Mouse (Mus musculus) hindbrain, embryonic 15.5 days (tissue): ENCODE measurements around the gene Vkorc1. TPM values are rescaled to one million over a fixed set of nuclear protein-coding genes. Genes with fewer than 3 reads are reported as not detected.
A peak's percentile ranks its signal among the peaks of the same experiment; 100 is the strongest.

Experiments used
- ATAC-seq: fragments of 200-750 bp; cut with Nextera tagmentation; 2 replicates; pipeline ENCODE4 v1.8.0; 2017; ENCODE audit warnings: low read depth, moderate number of reproducible peaks, moderate TSS enrichment; ENCODE audit not compliant: low FRiP score
- H3K27ac ChIP-seq: fragments of 300-500 bp; sonication (generic); replicated peaks from 2 replicates; pipeline ENCODE4 v1.5.1; 2015; ENCODE audit warnings: mild to moderate bottlenecking, inconsistent platforms
- H3K27me3 ChIP-seq: fragments of 300-500 bp; sonication (generic); 2 replicates; pipeline ENCODE4 v1.6.1; 2015; ENCODE audit warnings: control low read depth, inconsistent platforms
- H3K36me3 ChIP-seq: fragments of 300-500 bp; sonication (generic); 2 replicates; pipeline ENCODE4 v1.6.1; 2015; ENCODE audit warnings: control low read depth, inconsistent platforms
- H3K4me1 ChIP-seq: fragments of 300-500 bp; sonication (generic); replicated peaks from 2 replicates; pipeline ENCODE4 v1.6.1; 2015; ENCODE audit warnings: control low read depth, inconsistent platforms
- H3K4me2 ChIP-seq: fragments of 300-500 bp; sonication (generic); 2 replicates; pipeline ENCODE4 v1.6.1; 2015; ENCODE audit warnings: moderate library complexity, mild to moderate bottlenecking, inconsistent platforms
- H3K4me3 ChIP-seq: fragments of 300-500 bp; sonication (generic); 2 replicates; pipeline ENCODE4 v1.5.1; 2015; ENCODE audit warnings: mild to moderate bottlenecking, inconsistent platforms
- H3K9ac ChIP-seq: fragments of 300-500 bp; sonication (generic); 2 replicates; pipeline ENCODE4 v1.6.1; 2015; ENCODE audit warnings: inconsistent platforms
- H3K9me3 ChIP-seq: fragments of 300-500 bp; sonication (generic); 2 replicates; pipeline ENCODE4 v1.6.1; 2016; ENCODE audit warnings: control low read depth, inconsistent platforms
- WGBS: fragments of 180-500 bp; shearing (Covaris S2); methylation state at CpG from one replicate; pipeline ENCODE4 v1.1.7; 2015; 5-methylcytosine and 5-hydroxymethylcytosine counted together
- polyA plus RNA-seq: library from polyadenylated mRNA; unstranded; fragments of >200 nt; fragmentation: Nextera tagmentation; extraction: Ambion mirVana; gene quantifications from 2 replicates; pipeline ENCODE4 v1.2.1, GENCODE M21; 2015

The Vkorc1 gene
- polyA plus RNA-seq, 1 experiment from 2014 or later, result 69.6 TPM

DNA sequence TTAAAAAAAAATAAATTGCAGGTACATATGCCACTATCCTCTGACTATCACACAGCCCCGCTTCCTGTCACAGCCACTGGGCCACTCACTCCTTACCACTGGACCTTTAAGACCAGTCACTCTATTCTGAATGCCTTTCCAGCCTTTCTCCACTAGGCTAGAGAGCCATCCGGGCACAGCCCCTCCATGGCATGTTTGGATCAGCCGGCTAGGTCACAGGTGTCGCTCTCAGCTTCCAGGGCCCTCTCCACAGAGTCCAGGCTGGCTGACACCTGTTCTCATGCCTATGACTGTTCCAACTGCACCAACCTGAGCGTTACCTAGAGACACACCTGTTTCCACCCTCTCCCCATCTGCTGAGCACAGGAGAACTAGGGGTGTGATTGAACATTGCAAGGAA, 33.2 kb upstream of the Vkorc1 start:
- Histone ChIP-seq H3K9ac (no peak overlapping the region), H3K36me3 (peaks cover 13% of the 10 kb centered on the region), H3K4me3 (no peak overlapping the region), H3K9me3 (no peaks in the 10 kb centered on the region), H3K4me2 (no peak overlapping the region), H3K27ac (no peak overlapping the region), H3K27me3 (peaks cover 15% of the 10 kb centered on the region), H3K4me1 (no peaks in the 10 kb centered on the region)
- ATAC-seq, result no peak
- 56% methylated on average over 5 of the region's 5 CpGs for WGBS

DNA sequence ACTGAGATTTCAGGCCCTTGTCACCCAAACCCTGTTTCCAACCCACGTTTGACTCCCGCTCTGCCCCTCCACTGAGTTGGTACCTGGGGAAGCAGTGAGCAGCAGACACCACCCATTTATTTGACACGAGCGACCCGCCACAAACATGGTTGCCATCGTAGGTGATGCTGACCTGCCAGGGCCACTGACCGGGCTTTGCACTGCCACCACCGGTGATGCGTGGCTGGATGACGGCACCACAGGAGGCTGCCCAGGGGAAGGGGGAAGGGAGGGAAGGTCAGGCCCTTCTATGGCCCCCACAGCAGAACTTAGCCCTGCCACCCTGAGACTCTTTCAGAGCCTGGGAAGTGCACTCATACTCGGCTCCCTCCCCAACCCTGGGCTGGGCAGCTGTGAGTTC, 32.3 kb upstream of the Vkorc1 start:
- Histone ChIP-seq H3K36me3 (peaks cover 18% of the 10 kb centered on the region), H3K9me3 (no peaks in the 10 kb centered on the region), H3K4me2 (no peak overlapping the region), H3K4me1 (no peaks in the 10 kb centered on the region), H3K9ac (no peak overlapping the region), H3K27ac (no peak overlapping the region), H3K4me3 (no peak overlapping the region), H3K27me3 (peaks cover 15% of the 10 kb centered on the region)
- WGBS, result 78% methylated on average over 11 of the region's 11 CpGs
- ATAC-seq, result no peak

DNA sequence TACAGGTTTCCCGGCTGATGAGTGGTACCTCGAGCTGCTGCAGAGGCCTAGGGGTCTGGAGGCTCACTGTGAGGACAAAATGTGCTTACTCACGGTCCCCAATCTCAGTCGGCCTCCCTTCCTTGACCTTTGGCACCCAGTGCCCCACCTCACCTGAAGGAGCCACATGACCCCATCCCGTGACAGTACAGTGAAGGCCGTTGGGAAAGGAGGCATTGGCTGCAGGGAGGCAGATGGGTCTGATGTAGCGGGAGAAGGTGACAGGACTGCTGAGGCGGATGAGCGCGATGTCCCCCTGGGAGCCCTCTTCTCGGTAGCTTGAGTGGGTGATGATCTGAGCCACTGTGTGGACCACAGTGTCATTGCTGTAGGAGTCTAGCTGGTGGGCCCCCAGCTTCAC, 31.4 kb upstream of the Vkorc1 start:
- peaks cover 21% of the 10 kb centered on the region for H3K36me3 ChIP-seq
- H3K9ac ChIP-seq, result no peak overlapping the region
- ATAC-seq, result no peak
- no peaks in the 10 kb centered on the region for H3K4me1 ChIP-seq
- no peak overlapping the region for H3K4me3 ChIP-seq
- peaks cover 15% of the 10 kb centered on the region for H3K27me3 ChIP-seq
- H3K4me2 ChIP-seq, result no peak overlapping the region
- no peak overlapping the region for H3K27ac ChIP-seq
- 88% methylated on average over 11 of the region's 11 CpGs for WGBS
- H3K9me3 ChIP-seq, result no peaks in the 10 kb centered on the region

DNA sequence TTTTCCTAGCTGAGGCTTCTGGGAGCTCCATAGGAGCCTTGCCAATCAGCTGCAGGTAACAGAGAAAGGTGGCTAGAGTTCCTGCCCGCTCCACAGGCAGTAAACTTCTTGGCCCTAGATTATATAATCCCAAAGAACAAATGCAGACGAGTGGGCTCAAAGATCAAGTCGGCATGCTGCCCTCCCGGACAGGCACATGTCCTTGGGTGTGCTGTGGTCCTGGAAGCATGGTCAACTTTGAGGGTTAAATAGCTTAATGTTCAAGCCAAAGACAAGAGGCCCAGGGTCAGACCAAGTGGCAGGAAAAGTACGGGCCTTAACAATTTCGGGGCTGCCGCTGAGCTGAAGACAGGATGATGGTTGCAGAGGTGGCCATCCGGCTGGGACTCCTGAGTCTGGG, 30.6 kb upstream of the Vkorc1 start:
- peaks cover 24% of the 10 kb centered on the region for H3K36me3 ChIP-seq

DNA sequence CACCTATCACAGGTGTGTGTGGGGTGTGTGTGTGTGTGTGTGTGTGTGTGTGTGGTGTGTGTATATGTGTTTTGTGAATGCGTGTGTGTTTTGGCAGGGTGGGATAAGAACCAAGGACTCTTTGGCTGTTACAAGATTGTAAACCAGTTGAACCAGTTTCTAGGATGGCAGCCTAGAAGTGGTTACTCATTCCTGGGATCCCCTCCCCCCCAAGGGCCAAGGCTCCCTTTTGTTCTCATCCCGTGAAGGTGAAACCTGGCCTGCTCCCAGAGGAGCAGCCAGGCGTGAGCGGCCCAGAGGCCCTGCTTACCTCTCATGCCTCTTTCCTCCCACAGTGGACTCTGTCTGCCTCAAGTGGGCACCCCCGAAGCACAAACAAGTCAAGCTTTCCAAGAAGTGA, 29.8 kb upstream of the Vkorc1 start:
- Histone ChIP-seq H3K4me2 (no peak overlapping the region), H3K9ac (no peak overlapping the region), H3K27ac (no peak overlapping the region), H3K27me3 (peaks cover 13% of the 10 kb centered on the region), H3K36me3 (peaks cover 24% of the 10 kb centered on the region), H3K4me3 (no peak overlapping the region), H3K9me3 (no peaks in the 10 kb centered on the region), H3K4me1 (no peaks in the 10 kb centered on the region)
- WGBS, result 62% methylated on average over 5 of the region's 5 CpGs
- ATAC-seq, result no peak

More for the DNA sequence above, 30.6 kb upstream of the Vkorc1 start:
- no peak overlapping the region for H3K4me3 ChIP-seq
- H3K27ac ChIP-seq, result no peak overlapping the region
- H3K9me3 ChIP-seq, result no peaks in the 10 kb centered on the region
- no peak overlapping the region for H3K9ac ChIP-seq
- peaks cover 13% of the 10 kb centered on the region for H3K27me3 ChIP-seq
- WGBS, result 89% methylated on average over 8 of the region's 8 CpGs
- no peak for ATAC-seq
- H3K4me2 ChIP-seq, result no peak overlapping the region
- no peaks in the 10 kb centered on the region for H3K4me1 ChIP-seq

DNA sequence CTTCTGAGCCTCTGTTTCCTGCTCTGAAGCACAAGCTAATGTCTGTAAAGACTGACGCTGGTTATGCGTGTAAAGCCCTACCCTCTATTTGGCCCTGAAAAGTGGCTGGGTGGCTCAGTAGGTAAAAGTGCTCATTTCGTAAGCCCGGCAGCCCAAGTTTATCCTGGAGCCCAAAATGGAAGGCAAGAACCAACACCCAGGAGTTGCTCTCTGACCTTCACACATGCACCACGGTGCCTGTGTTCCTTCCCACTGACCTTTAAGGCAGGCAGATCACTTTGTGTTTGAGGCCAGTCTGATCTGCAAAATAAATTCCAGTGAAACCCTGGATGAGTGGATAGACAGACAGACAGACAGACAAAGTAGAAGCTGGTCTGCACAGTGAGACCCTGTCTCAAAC, 28.3 kb upstream of the Vkorc1 start:
- 93% methylated on average over 5 of the region's 5 CpGs for WGBS
- no peak for ATAC-seq
- no peak overlapping the region for H3K4me2 ChIP-seq
- peaks cover 5% of the 10 kb centered on the region for H3K27me3 ChIP-seq
- peaks cover 24% of the 10 kb centered on the region for H3K36me3 ChIP-seq
- H3K9me3 ChIP-seq, result no peaks in the 10 kb centered on the region
- H3K4me3 ChIP-seq, result no peak overlapping the region
- no peak overlapping the region for H3K27ac ChIP-seq
- H3K9ac ChIP-seq, result no peak overlapping the region
- no peaks in the 10 kb centered on the region for H3K4me1 ChIP-seq

DNA sequence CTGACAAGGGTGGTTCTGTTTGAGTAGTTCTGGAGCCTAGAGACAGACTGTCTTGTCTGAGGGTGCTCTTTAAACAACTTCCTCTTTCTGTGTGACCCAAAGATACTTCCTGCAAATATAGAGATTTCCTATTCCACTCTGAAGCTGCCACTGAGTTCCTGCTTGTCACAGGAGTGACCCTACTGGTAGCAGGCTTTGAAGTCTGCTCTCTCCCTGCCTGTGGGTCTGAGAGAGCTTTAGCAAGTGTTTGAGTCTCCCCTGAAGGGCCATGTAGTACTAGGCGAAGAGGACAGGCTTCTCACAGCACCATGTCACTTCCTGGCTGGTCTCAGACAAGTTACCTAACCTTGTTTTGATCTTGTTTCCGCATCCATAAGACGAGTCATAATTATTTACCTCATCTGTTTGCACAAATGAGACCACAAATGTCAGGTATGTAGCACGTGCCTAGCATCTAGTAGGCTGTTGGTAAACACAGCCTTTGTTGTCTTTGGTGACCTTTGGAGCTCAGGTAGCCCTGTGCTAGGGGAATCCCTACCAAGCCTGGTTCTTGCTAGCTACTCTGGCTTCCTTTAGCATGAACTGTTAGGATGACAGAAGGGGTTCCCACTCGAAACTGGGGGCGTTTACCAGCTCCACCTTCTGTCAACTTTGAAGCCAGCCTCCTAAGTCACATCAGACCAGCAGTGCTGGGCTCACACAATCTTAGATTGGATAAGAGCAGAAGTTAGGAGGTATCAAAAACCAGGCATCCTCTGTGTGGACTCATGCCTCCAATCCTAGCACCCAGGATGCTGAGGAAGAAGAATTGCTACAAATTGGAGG, 27.2 kb upstream of the Vkorc1 start:
- Histone ChIP-seq H3K9me3 (no peaks in the 10 kb centered on the region), H3K9ac (no peak overlapping the region), H3K4me3 (no peak overlapping the region), H3K4me1 (no peaks in the 10 kb centered on the region), H3K36me3 (peaks cover 31% of the 10 kb centered on the region), H3K27ac (no peak overlapping the region), H3K4me2 (no peak overlapping the region), H3K27me3 (no peaks in the 10 kb centered on the region)
- no peak for ATAC-seq
- WGBS, result 83% methylated on average over 6 of the region's 6 CpGs

DNA sequence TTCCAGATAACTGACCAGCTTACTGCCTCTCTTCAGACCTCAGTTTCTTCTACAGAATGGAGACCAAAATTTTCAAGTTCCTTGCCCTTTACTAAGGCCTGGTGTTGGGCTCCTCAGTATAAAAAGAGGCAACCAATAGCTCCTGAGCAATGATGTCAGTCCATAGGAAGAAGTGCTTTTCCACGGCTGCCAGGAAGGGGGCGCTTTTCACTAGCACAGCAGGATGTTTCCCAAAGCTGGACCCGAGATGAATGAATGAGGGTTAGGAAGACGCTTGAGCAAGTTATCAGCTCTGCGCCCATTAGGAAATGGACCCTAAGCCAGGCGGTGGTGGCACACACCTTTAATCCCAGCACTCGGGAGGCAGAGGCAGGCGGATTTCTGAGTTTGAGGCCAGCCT, 26.1 kb upstream of the Vkorc1 start:
- 64% methylated on average over 8 of the region's 8 CpGs for WGBS
- ATAC-seq, result no peak
- peaks cover 39% of the 10 kb centered on the region for H3K36me3 ChIP-seq
- no peaks in the 10 kb centered on the region for H3K27me3 ChIP-seq
- no peak overlapping the region for H3K4me3 ChIP-seq
- no peak overlapping the region for H3K4me2 ChIP-seq
- H3K9ac ChIP-seq, result no peak overlapping the region
- H3K9me3 ChIP-seq, result no peaks in the 10 kb centered on the region
- no peak overlapping the region for H3K27ac ChIP-seq
- no peaks in the 10 kb centered on the region for H3K4me1 ChIP-seq

DNA sequence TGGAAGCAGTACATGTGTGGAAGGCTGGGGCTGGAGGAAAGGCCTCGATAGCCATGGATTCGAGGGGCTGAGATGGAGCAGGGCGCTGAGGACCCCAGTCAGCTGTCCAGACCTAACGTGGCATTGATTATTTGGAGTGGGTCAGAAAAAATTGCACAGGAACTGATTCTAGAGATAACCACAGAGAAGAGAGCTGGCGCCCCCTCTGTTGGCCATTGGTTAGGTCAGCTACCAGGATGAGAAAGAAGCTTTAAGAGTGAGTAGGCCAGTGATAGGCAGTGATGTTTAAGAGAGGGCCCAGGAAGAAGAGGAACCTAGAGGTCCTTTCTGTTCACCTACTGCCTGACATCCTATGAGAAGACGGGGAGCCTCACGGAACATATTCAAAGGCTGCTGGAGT, 23.9 kb upstream of the Vkorc1 start:
- Histone ChIP-seq H3K4me1 (no peaks in the 10 kb centered on the region), H3K9me3 (no peaks in the 10 kb centered on the region), H3K4me2 (no peak overlapping the region), H3K27me3 (no peaks in the 10 kb centered on the region), H3K9ac (no peak overlapping the region), H3K27ac (no peak overlapping the region), H3K4me3 (no peak overlapping the region), H3K36me3 (peaks cover 38% of the 10 kb centered on the region)
- ATAC-seq, result no peak
- 72% methylated on average over 7 of the region's 7 CpGs for WGBS

DNA sequence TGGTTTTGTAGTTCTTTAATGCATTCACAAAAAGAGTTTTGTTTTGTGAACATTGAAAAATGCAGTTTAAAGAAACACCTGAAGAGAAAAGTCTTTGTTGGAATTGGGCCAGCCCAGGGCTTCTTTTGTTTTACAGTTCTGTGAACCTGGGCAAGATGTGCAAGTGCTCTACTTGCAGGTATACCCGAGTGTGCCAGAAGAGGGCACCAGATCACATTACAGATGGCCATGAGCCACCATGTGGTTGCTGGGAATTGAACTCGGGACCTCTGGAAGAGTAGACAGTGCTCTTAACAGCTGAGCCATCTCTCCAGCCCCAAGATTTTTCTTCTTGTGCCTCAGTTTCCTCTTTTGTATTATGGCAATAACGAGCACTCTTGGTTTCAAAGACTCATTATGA, 22.8 kb upstream of the Vkorc1 start:
- H3K9me3 ChIP-seq, result no peaks in the 10 kb centered on the region
- H3K4me3 ChIP-seq, result no peak overlapping the region
- no peak overlapping the region for H3K4me2 ChIP-seq
- no peak for ATAC-seq
- peaks cover 4% of the 10 kb centered on the region for H3K4me1 ChIP-seq
- H3K36me3 ChIP-seq, result peaks cover 38% of the 10 kb centered on the region
- H3K9ac ChIP-seq, result no peak overlapping the region
- H3K27ac ChIP-seq, result no peak overlapping the region
- 61% methylated on average over 3 of the region's 3 CpGs for WGBS
- H3K27me3 ChIP-seq, result no peaks in the 10 kb centered on the region

DNA sequence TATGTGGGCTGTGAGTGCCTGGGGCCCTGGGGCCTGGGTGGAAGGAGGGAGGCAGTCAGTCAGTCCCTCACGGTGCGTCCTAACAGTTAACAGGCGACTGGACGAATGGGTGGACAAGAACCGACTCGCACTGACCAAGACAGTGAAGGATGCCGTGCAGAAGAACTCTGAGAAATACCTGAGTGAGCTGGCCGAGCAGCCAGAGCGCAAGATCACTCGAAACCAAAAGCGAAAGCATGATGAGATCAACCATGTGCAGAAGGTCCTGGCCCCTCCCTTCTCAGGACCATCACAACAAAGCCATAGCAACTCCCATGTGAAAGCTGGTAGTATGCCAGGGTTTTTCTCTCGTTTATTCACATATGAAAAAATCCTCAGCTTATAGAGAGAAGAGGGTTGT, 19.9 kb upstream of the Vkorc1 start:
- no peak overlapping the region for H3K4me3 ChIP-seq
- no peaks in the 10 kb centered on the region for H3K9me3 ChIP-seq
- 96% methylated on average over 12 of the region's 12 CpGs for WGBS
- H3K36me3 ChIP-seq, result peaks cover 27% of the 10 kb centered on the region
- H3K4me2 ChIP-seq, result no peak overlapping the region
- ATAC-seq, result no peak
- H3K4me1 ChIP-seq, result peaks cover 15% of the 10 kb centered on the region
- no peaks in the 10 kb centered on the region for H3K27me3 ChIP-seq
- H3K9ac ChIP-seq, result no peak overlapping the region
- H3K27ac ChIP-seq, result no peak overlapping the region

DNA sequence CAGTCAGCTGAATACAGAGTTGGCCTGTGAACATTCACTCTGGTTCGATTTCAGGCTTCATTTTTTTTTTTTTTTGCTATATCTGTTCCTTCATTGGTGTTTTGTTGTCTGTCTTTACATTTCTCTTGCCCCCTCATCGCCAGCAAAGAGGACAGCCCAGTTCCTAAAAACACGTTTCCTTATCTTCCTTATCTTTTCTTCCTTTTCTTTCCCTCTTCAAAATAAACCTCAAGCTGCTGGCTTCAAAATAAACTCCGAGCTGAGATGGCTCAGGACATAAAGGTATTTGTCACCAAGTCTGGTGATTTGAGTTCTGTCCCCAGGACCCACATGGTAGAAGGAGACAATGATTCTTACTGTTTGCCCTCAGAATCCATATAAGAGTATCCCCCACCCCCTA, 17.5 kb upstream of the Vkorc1 start:
- peak overlapping the region; percentile 61 for H3K4me3 ChIP-seq
- H3K4me2 ChIP-seq, result peak overlapping the region; percentile 70
- no peaks in the 10 kb centered on the region for H3K9me3 ChIP-seq
- H3K9ac ChIP-seq, result peak overlapping the region; percentile 67
- H3K4me1 ChIP-seq, result peaks cover 15% of the 10 kb centered on the region
- ATAC-seq, result no peak
- H3K36me3 ChIP-seq, result peaks cover 34% of the 10 kb centered on the region
- H3K27ac ChIP-seq, result no peak overlapping the region; the same call in 1 of the 2 replicates
- WGBS, result 30% methylated on average over 4 of the region's 4 CpGs
- H3K27me3 ChIP-seq, result no peaks in the 10 kb centered on the region
